Mouse (Mus musculus): ENCODE data around the gene Mapk12.

- no peak for TF ChIP-seq HCFC1 (IDR thresholded peaks at IDR 0.05; ENCODE audit: borderline replicate concordance, insufficient read depth, low read length)
- TF ChIP-seq CHD2 (IDR thresholded peaks at IDR 0.05; ENCODE audit: low read depth, low read length) = no peak
- no peak for TF ChIP-seq ZC3H11A (IDR thresholded peaks at IDR 0.05; ENCODE audit: borderline replicate concordance, low read depth, low read length)
- TF ChIP-seq ZNF384 (IDR thresholded peaks at IDR 0.05; ENCODE audit: low read depth, low read length) = no peak
Measured at GRCm38 (mm10) chr15:89161397-89161796, 20.9 kb upstream of the Mapk12 start.
